Mouse (Mus musculus): ENCODE measurements around the gene Pygm. TPM values are rescaled to one million over a fixed set of nuclear protein-coding genes. Genes with fewer than 3 reads are reported as not detected.

Pygm gene
- total and polyA plus RNA-seq, 2 experiments from 2014 or later, result 6.2 to 7.6 TPM

DNA sequence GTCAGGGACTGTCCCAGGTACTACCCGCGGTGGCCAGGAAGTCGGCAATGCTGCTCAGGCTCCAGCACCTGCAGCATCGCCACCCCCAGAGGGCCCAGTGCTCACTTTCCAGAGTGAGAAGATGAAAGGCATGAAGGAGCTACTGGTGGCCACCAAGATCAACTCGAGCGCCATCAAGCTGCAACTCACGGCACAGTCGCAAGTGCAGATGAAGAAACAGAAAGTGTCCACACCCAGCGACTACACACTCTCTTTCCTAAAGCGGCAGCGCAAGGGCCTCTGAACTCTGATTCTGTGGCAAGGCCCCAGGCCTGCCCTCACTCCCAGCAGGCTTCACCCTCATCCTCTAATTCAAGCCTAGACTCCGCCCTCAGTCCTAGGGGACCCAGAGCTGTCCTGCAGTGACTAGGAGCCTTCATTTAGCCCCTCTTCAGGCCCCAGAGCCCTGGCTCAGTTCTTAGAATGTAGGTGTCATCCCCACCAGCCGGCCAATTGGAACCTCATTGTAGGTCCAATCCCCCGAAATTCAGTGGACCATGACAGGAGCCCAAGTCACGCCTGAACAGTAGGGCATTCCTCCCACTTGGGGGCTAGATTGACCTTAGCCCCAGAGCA, 44.2 kb upstream of the Pygm start:
- Histone ChIP-seq H3K27ac (ENCODE audit: low read depth, low read length) (no peak overlapping the region; the same call in 1 of the 2 replicates), H3K4me1 (ENCODE audit: insufficient read depth) (peaks cover 10% of the 10 kb centered on the region; the same call in 1 of the 2 replicates), H3K4me3 (ENCODE audit: low read depth, low read length) (no peak overlapping the region), H3K4me2 (ENCODE audit: low read depth) (peak overlapping the region; percentile 93; the same call in 1 of the 2 replicates), H3K27me3 (ENCODE audit: insufficient read depth, low read length) (no peaks in the 10 kb centered on the region), H3K36me3 (ENCODE audit: insufficient read depth) (peaks cover 55% of the 10 kb centered on the region), H3K9me3 (ENCODE audit: low read length) (no peaks in the 10 kb centered on the region), H3K9ac (no peak overlapping the region; the same call in 1 of the 2 replicates)
- 65% methylated on average over 15 of the region's 15 CpGs for WGBS
- ATAC-seq, result no peak
- TF ChIP-seq CTCF (IDR thresholded peaks at IDR 0.05; ENCODE audit: low read depth), result 0 out of 2 replicates have a peak, but pooled peaks have one; percentile 13
- no peak for DNase-seq

DNA sequence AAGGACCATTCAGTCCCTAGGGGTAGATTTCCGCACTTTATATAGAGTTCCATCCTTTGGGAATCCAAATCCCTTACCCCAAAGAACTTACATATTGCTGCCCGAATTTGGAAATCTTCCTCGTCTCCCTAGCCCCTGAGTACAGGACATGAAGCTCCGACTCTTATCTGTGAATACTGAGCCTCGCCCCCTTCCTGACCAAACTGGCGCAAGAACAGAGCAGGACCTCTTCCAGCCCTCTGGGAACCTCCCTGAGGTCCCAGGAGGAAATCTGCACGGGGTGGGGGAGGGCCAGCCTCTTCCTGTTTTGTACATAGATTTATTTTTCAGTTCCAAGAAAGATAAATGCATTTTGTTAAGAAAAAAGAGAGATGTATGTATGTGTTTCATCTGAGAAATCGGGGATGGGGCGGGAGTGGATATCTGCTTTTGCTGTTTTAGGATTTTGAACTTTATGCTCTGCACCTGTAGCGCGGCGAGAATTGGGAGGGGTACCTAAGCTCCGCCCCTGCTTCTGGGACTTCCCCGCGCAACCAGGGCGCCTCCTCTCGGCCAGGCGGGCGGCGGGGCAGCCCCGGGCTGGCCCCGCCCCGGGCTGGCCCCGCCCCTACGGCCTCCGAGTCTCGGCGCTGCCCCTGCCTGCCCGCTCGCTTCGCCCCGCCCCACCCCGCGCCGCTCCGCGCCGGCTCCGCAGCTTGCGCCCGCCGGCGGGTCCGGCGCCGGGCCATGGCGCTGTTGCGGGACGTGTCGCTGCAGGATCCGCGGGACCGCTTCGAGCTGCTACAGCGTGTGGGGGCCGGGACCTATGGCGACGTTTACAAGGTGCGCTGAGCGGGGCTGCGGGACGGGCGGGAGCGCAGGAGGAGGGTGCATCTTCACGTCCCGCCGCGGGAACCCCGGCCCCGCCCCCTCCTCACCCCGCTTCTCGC, 43.4 kb upstream of the Pygm start, which contains the start of gene Map4k2:
Gene Map4k2, plus strand, starts transcription at position 612 of the 929 bp plus-strand sequence.
- DNase-seq (peak; percentile 53), ATAC-seq (peak; percentile 65)
- no peaks in the 10 kb centered on the region for H3K9me3 ChIP-seq (ENCODE audit: low read length)
- no peak within 1 kb of the TSS; the same call in 1 of the 2 replicates for H3K27ac ChIP-seq (ENCODE audit: low read depth, low read length)
- no peak; the same call in 1 of the 2 replicates for TF ChIP-seq CTCF (IDR thresholded peaks at IDR 0.05; ENCODE audit: low read depth)
- WGBS, result 7% methylated on average over 71 of the region's 72 CpGs
- peak within 1 kb of the TSS; percentile 93 for H3K4me2 ChIP-seq (ENCODE audit: low read depth)
- H3K36me3 ChIP-seq (ENCODE audit: insufficient read depth), result peaks cover 63% of the 10 kb centered on the region
- peak within 1 kb of the TSS; percentile 53 for H3K9ac ChIP-seq
- H3K27me3 ChIP-seq (ENCODE audit: insufficient read depth, low read length), result no peaks in the 10 kb centered on the region
- peaks cover 10% of the 10 kb centered on the region; the same call in 1 of the 2 replicates for H3K4me1 ChIP-seq (ENCODE audit: insufficient read depth)
- peak within 1 kb of the TSS; percentile 50 for H3K4me3 ChIP-seq (ENCODE audit: low read depth, low read length)

DNA sequence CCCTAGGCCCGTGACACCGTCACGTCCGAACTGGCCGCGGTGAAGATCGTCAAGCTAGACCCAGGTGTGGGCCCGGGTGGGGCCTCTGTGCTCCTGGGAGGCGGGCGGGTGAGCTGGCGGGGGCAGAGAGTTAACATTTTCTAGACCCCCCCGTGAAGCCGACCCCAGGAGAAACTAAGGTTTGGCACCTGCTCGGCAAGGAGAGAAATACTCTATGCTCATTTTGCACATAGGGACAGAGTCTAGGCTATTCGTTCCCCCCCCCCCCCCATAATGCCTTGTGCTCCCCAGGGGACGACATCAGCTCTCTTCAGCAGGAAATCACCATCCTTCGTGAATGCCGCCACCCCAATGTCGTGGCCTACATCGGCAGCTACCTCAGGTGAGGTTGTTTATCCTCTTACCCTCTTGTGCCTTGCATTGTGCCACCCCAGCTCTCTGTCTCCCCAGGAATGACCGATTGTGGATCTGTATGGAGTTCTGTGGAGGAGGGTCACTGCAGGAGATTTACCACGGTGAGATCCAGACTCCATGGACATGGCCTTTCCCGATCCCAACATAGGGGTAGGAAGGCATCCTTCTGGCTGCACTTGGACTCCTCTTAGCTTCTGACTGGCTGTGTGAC, 42.6 kb upstream of the Pygm start:
- Histone ChIP-seq H3K27ac (ENCODE audit: low read depth, low read length) (no peak overlapping the region), H3K36me3 (ENCODE audit: insufficient read depth) (peaks cover 70% of the 10 kb centered on the region), H3K4me3 (ENCODE audit: low read depth, low read length) (peak overlapping the region; percentile 50), H3K4me2 (ENCODE audit: low read depth) (peak overlapping the region; percentile 93), H3K4me1 (ENCODE audit: insufficient read depth) (peaks cover 3% of the 10 kb centered on the region; the same call in 1 of the 2 replicates), H3K9ac (peak overlapping the region; percentile 53), H3K27me3 (ENCODE audit: insufficient read depth, low read length) (no peaks in the 10 kb centered on the region), H3K9me3 (ENCODE audit: low read length) (no peaks in the 10 kb centered on the region)
- WGBS, result 15% methylated on average over 23 of the region's 23 CpGs
- no peak for TF ChIP-seq CTCF (IDR thresholded peaks at IDR 0.05; ENCODE audit: low read depth)
- ATAC-seq (no peak), DNase-seq (no peak)

DNA sequence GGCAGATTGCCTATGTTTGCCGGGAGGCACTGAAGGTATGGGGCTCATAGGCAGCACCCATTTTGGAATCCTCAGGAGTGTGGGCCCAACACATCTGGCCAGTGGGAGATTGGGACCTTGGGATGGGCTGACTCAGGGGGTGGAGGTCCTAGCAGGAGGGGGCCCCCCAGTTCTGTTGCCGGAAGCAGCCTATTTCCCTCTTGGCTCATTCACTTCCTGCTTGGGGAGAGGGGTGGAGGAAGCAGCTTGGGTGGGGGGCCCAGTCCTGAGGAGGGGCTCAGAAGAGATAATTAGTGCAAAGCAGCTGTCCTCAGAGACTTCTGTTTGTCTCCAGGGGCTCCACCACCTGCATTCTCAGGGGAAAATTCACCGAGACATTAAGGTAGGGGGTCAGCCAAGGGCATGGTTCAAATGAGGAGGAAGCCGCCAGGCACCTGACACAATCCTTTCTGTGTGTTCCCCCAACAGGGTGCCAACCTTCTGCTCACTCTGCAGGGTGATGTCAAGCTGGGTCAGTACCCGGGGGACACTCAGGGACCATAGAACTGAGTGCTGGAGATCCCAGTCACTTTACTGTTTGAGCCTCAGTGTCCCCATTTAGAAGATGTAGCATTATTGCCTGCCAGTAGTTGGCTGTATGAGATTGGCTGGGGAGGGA, 41.8 kb upstream of the Pygm start:
- no peak overlapping the region for H3K4me2 ChIP-seq (ENCODE audit: low read depth)
- H3K9ac ChIP-seq, result no peak overlapping the region
- H3K27me3 ChIP-seq (ENCODE audit: insufficient read depth, low read length), result no peaks in the 10 kb centered on the region
- DNase-seq (no peak), ATAC-seq (no peak)
- WGBS, result 77% methylated on average over 5 of the region's 5 CpGs
- peaks cover 73% of the 10 kb centered on the region for H3K36me3 ChIP-seq (ENCODE audit: insufficient read depth)
- H3K4me3 ChIP-seq (ENCODE audit: low read depth, low read length), result no peak overlapping the region
- no peaks in the 10 kb centered on the region for H3K9me3 ChIP-seq (ENCODE audit: low read length)
- H3K27ac ChIP-seq (ENCODE audit: low read depth, low read length), result no peak overlapping the region
- H3K4me1 ChIP-seq (ENCODE audit: insufficient read depth), result no peaks in the 10 kb centered on the region
- TF ChIP-seq CTCF (IDR thresholded peaks at IDR 0.05; ENCODE audit: low read depth), result no peak

DNA sequence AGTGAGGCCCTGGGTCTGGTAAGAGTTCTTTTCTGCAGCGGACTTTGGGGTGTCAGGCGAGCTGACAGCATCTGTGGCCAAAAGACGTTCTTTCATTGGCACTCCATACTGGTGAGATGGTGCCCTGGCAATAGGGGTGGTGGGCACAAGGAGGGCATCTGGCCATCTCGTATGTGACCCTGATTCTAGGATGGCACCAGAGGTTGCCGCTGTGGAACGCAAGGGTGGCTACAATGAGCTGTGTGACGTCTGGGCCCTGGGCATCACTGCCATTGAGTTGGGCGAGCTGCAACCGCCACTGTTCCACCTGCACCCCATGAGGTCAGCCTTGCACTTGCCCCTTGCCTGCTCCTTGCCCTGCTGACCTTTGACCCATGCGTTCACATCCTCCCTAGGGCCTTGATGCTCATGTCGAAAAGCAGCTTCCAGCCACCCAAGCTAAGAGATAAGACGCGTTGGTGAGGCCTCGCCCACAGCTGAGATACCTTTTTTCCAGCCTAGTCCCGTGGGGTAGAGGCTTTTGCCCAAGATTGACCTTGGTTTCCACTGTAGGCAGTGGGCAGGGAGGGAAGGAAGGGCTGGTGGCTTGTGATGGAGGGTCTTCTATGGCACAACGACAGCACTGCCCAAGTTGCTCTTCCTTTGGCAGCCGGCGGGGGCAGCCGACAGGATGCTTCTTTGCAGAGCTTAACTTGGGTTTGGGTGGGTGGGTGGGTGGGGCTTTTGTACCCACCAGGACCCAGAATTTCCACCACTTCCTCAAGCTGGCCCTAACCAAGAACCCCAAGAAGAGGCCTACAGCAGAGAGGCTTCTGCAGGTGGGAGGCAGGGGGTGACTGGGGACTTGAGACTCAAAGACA, 40.9 kb upstream of the Pygm start:
- ATAC-seq (no peak), DNase-seq (no peak)
- H3K9me3 ChIP-seq (ENCODE audit: low read length), result no peaks in the 10 kb centered on the region
- no peaks in the 10 kb centered on the region for H3K4me1 ChIP-seq (ENCODE audit: insufficient read depth)
- H3K27ac ChIP-seq (ENCODE audit: low read depth, low read length), result no peak overlapping the region
- no peak overlapping the region for H3K4me2 ChIP-seq (ENCODE audit: low read depth)
- 89% methylated on average over 19 of the region's 19 CpGs for WGBS
- H3K27me3 ChIP-seq (ENCODE audit: insufficient read depth, low read length), result no peaks in the 10 kb centered on the region
- no peak overlapping the region for H3K9ac ChIP-seq
- H3K4me3 ChIP-seq (ENCODE audit: low read depth, low read length), result no peak overlapping the region
- peaks cover 72% of the 10 kb centered on the region for H3K36me3 ChIP-seq (ENCODE audit: insufficient read depth)
- no peak for TF ChIP-seq CTCF (IDR thresholded peaks at IDR 0.05; ENCODE audit: low read depth)

GRCm38 (mm10) chr19:6343996-6344395, 40.2 kb upstream of the Pygm start:
- DNase-seq (no peak), ATAC-seq (no peak)
- Histone ChIP-seq H3K9me3 (ENCODE audit: low read length) (no peaks in the 10 kb centered on the region), H3K4me1 (ENCODE audit: insufficient read depth) (no peaks in the 10 kb centered on the region), H3K4me3 (ENCODE audit: low read depth, low read length) (no peak overlapping the region), H3K4me2 (ENCODE audit: low read depth) (no peak overlapping the region), H3K36me3 (ENCODE audit: insufficient read depth) (peaks cover 66% of the 10 kb centered on the region), H3K27me3 (ENCODE audit: insufficient read depth, low read length) (no peaks in the 10 kb centered on the region), H3K27ac (ENCODE audit: low read depth, low read length) (no peak overlapping the region), H3K9ac (no peak overlapping the region)
- WGBS, result 88% methylated on average over 5 of the region's 5 CpGs
- no peak for TF ChIP-seq CTCF (IDR thresholded peaks at IDR 0.05; ENCODE audit: low read depth)
